Mouse (Mus musculus): ENCODE measurements around the gene Tbx21.
A peak's percentile ranks its signal among the peaks of the same experiment; 100 is the strongest.

DNA sequence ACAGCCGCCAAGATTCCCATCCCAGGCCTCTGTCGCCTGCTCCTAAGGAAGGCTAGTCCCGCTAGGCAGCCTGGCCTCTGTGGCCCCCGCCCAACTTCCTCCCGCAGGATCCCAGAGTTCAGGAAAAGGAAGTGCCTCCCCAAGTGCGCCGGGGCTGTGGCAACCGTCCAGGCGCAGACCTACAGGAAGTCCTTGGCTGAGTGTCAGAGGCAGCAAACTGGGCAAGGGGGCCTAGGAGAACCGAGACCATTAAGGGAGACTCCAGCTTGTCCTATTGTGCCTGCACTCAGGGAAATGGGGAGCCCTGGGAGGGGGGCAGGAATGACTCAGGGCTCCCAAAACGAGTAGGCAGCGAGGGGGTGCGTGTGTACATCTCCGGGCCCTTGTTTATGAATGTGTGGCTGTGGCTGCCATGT is 34.9 kb upstream of the Tbx21 start:
- no peak for TF ChIP-seq EP300 (optimal IDR thresholded peaks at IDR 0.05)
- TF ChIP-seq CTCF (IDR thresholded peaks at IDR 0.05; ENCODE audit: low read depth): 0 out of 2 replicates have a peak, but pooled peaks have one; percentile 1

Data from stomach, postnatal 0 days (tissue).